Mouse (Mus musculus) CD4-positive, CD25-positive, alpha-beta regulatory T cell, adult 4 months (primary cell): ENCODE data around the gene Cnbp. TPM values are rescaled to one million over a fixed set of nuclear protein-coding genes. Genes with fewer than 3 reads are reported as not detected.

Experiments
- ATAC-seq: one replicate; pipeline ENCODE4 v1.8.0; 2017
- polyA plus RNA-seq, 2 experiments: library from polyadenylated mRNA; unstranded; fragments of 100-300 nt; shearing (Covaris generic); gene quantifications; one replicate each; pipeline ENCODE4 v1.2.1; 2017

Gene Cnbp
- polyA plus RNA-seq, 2 experiments from 2014 or later = 984 to 1,123 TPM

GRCm38 (mm10) chr6:87804886-87805285 lies 46.0 kb downstream of the Cnbp start:
- no peak for ATAC-seq

- ATAC-seq = no peak
These were observed 46.9 kb downstream of the Cnbp start for GRCm38 (mm10) chr6:87804036-87804435.

GRCm38 (mm10) chr6:87802462-87802861 lies 48.4 kb downstream of the Cnbp start:
- ATAC-seq = no peak

GRCm38 (mm10) chr6:87799576-87799975 lies 51.3 kb downstream of the Cnbp start:
- no peak for ATAC-seq

- no peak for ATAC-seq
These were observed 53.6 kb downstream of the Cnbp start for GRCm38 (mm10) chr6:87797321-87797720.

- no peak for ATAC-seq
These were observed 54.5 kb downstream of the Cnbp start for GRCm38 (mm10) chr6:87796251-87796880.

GRCm38 (mm10) chr6:87795385-87796150 lies 55.3 kb downstream of the Cnbp start:
- ATAC-seq = no peak

GRCm38 (mm10) chr6:87793821-87794510 lies 56.9 kb downstream of the Cnbp start:
- ATAC-seq = no peak

Other genes starting within 250 kb of the Cnbp start
- gene Aplf, start 178.9 kb downstream of the Cnbp start, polyA plus RNA-seq = 1 to 10 TPM; 2.9 to 5.6 TPM
- gene Efcc1, start 120.2 kb downstream of the Cnbp start, polyA plus RNA-seq = under 1 TPM in 1 of 2 experiments, not detected in 1; 0.58 TPM
- not detected for gene Gp9, start 73.0 kb downstream of the Cnbp start, polyA plus RNA-seq
- 10 to 100 TPM; 10.1 to 12.7 TPM for gene Rab43, start 38.9 kb downstream of the Cnbp start, polyA plus RNA-seq
- 1 to 10 TPM; 3.7 to 5.3 TPM for gene Gm45140, start 15.3 kb downstream of the Cnbp start, polyA plus RNA-seq
- 10 to 100 TPM; 86.8 to 89.1 TPM for gene Isy1, start 12.3 kb downstream of the Cnbp start, polyA plus RNA-seq
- 100 to 1,000 TPM; 111 to 171 TPM for gene Copg1, start 36.7 kb upstream of the Cnbp start, polyA plus RNA-seq
- 10 to 100 TPM; 38.6 to 48.4 TPM for gene Hmces, start 62.8 kb upstream of the Cnbp start, polyA plus RNA-seq
- gene H1fx, start 130.5 kb upstream of the Cnbp start, polyA plus RNA-seq = not detected
- gene Rab7, start 194.2 kb upstream of the Cnbp start, polyA plus RNA-seq = 100 to 1,000 TPM; 264 to 299 TPM
- gene Rpn1, start 233.4 kb upstream of the Cnbp start, polyA plus RNA-seq = 100 to 1,000 TPM; 108 to 117 TPM